Mouse (Mus musculus) cerebellum, postnatal 4 days (tissue): Measurements from ENCODE around the gene Igsf9.
A peak's percentile ranks its signal among the peaks of the same experiment; 100 is the strongest.

Experiments
- DNase-seq, 2 experiments: peaks; one replicate each; pipeline ENCODE4 v3.0.0; 2022; ENCODE audit warnings: low spot score in 2 of 2, mixed read lengths in 1 of 2

Igsf9 gene

DNA sequence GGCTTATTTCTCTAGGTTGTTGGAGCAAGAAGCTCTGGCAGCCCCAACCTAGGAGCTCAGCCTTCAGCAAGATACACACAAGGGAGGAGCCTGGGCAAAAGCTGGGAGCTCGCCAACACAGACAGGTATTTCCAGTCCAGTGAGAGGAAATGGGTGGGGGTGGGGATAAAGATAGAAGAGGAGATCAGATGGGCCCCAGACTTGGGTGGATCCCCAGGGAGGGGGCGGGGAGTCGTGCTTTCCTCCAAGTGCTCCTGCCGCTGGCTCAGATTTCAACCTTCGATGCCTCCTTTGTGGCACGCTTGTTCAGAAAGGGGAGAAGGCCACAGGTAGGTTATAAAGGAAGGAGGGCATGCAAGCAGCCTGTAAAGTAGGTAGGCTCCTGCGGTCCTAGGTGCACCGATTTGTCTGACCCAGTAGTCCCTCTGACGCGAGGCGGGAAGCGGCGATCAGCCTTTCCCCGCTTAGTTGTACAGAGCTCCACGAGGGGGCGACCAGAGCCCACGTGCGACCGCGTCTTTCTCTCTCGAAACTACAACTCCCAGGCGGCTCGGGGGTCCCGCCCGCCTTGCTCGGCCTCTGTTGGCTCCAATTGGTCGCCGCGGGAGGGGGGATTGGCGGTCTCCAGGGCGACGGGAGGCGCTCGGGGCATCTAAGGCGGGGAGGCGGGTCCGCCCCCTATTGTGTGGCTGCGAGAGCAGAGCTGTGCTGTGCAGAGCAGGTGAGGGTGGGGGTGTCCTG lies at the start of gene Igsf9:
Gene Igsf9 (plus strand): TSS at position 249 of the 741 bp plus-strand sequence.
- DNase-seq = peak; percentile 82 to 94

DNA sequence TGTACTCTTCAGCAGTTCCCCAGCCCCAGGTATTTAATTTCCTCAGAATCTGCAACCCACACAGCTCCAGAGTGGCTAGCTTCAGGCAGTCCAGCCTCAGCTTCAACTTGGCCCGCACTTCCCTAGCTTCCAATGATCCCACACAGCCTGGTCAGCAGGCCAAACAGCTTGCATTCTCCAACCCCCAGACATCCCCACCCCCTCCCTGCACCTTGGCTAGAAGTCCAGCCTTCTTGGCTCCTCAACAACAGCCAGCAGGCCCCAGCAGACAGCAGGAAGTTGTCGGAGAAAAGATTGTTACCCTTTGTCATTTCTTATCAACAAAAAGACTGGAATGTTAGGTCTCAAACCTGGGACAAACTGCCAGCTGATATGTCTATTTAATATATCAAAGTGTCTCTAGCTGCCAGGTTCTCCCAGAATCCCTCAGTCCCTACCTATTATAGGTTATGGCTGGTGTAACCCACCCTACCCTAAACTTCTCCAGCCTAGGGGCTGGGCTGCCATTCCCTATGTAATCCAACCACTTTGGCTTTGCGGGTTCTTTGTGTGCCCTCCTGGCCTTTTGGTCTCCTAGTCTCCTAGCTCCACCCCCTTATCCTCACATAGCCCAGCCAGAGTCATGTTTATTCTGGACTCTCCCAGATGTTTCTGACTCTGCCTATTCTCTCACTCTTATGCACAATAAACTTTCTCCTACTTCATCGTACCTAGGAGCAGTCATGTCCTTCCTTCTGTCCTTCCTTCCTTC lies 49.6 kb upstream of the Igsf9 start:
- no peak for DNase-seq

GRCm38 (mm10) chr1:172432587-172432955 lies 49.0 kb upstream of the Igsf9 start:
- DNase-seq = no peak

GRCm38 (mm10) chr1:172433012-172433850 lies 48.4 kb upstream of the Igsf9 start:
- DNase-seq = no peak

- DNase-seq = no peak
Measured at GRCm38 (mm10) chr1:172433851-172434165, 47.8 kb upstream of the Igsf9 start.

GRCm38 (mm10) chr1:172436785-172437184 lies 44.8 kb upstream of the Igsf9 start:
- no peak for DNase-seq

GRCm38 (mm10) chr1:172438621-172439020 lies 43.0 kb upstream of the Igsf9 start:
- DNase-seq = no peak

DNA sequence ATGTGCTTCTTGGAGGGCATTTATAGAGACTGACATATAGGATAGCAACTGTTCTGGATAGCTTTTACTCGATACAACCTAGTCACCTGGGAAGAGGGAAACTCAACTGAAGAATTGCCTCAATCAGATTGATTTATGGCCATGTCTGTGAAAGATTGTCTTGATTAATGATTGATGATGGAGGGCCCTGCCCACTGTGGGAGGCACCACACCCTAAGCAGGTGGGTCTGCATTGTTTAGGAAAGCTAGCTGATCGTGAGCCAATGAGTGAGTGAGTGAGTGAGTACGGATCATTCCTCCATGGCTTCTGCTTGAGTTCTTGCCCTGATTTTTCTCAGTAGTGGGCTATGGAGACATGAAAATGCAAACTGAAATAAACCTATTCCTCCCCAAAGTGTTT lies 41.1 kb upstream of the Igsf9 start:
- DNase-seq = no peak

- no peak for DNase-seq
Measured at GRCm38 (mm10) chr1:172441935-172442445, 39.6 kb upstream of the Igsf9 start.

- DNase-seq = no peak
Measured at GRCm38 (mm10) chr1:172450226-172450625, 31.4 kb upstream of the Igsf9 start.

GRCm38 (mm10) chr1:172450848-172451470 lies 30.6 kb upstream of the Igsf9 start:
- DNase-seq = no peak

DNA sequence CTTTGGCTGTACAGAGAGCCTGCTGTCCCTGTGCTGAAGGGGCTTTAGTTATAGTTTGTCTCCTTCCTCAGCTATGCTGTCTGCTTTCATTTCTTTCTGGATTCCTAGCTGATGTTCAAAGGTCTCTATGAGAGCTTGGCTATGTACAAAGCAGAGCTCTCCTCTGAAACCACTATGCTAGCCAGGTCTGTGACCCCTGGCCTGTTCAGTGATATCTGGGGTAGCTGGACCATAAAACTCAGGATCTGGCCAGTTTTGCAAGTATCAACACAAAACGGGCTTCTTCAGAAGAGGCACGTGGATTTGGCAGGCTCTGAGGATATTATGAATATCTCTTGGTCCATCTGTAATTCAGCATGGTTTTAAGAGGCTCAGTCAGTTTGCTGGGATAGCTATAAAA lies 28.7 kb upstream of the Igsf9 start:
- no peak for DNase-seq

DNA sequence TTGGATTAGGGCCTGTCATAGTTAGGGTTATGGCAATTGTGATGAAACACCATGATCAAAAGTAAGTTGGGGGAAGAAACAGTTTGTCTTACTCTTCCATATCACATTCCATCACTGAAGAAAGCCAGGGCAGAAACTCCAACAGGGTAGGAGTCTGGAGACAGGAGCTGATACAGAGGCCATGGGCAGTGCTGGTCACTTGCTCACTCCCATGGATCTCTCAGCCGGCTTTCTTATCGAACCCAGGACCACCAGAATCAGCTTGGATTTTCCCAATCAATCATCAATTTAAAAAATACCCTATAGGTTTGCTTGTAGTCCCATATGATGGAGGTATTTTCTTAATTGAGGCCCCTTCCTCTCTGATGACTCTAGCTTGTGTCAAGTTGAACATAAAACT lies 27.8 kb upstream of the Igsf9 start:
- DNase-seq = no peak

- DNase-seq = no peak
Measured at GRCm38 (mm10) chr1:172455416-172455815, 26.2 kb upstream of the Igsf9 start.

DNA sequence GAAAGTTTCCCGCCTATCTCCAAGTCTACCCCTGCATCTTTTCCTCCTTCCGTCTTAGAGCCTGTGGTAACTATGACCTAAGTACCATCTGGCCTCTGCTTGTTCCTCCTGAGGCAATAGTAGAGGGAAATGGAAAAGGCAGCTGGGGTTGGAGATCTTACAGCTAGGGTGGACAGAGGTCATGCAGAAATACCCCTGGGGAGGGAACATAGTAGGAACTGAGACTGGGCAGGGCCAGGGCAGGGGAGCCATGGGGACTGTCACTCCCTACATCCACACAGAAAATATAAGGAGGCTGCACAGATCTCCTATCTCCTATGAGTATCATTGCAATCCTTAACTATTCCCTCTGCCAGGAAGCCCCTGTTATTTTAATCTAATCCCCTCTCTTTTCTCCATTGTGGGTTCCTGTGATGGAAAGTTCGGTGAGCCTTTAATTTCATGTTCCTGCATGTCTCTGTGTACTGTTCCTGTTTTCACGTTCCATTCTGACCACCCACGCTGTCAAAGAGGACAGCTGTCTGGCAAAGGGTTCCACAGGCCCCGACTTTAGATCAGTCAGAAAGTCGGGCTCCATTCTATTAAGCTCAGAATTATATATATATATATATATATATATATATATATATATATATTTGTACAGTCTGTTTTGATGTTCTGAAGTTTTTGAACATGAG lies 25.4 kb upstream of the Igsf9 start:
- DNase-seq = no peak

- no peak for DNase-seq
Measured at GRCm38 (mm10) chr1:172457196-172457595, 24.4 kb upstream of the Igsf9 start.

- DNase-seq = no peak
Measured at GRCm38 (mm10) chr1:172458041-172458440, 23.5 kb upstream of the Igsf9 start.

- DNase-seq = no peak
Measured at GRCm38 (mm10) chr1:172461602-172462001, 20.0 kb upstream of the Igsf9 start.

- DNase-seq = no peak
Measured at GRCm38 (mm10) chr1:172462534-172462933, 19.1 kb upstream of the Igsf9 start.

- DNase-seq = no peak
Measured at GRCm38 (mm10) chr1:172463387-172464333, 17.9 kb upstream of the Igsf9 start.
